In genomic region chr8:114298253-114298652, GRCm38 (mm10) we compare ENCODE assay signal across 21 mouse cellular contexts.
A peak's percentile ranks its signal among the peaks of the same experiment; 100 is the strongest.
DNase-seq lines count a peak whose midpoint lies in the region; ATAC-seq and TF ChIP-seq lines count a peak whose summit lies in the region.
"Had no signal": no experiment of that assay in that cellular context is flagged by ENCODE, and none has a peak within 500 bp of the region (broad histone marks: within the 10 kb centered on the region; RNA-seq: fewer than 3 reads in every experiment).

No protein-coding gene starts in this region.

- DNase-seq in embryonic facial prominence, embryonic 14.5 days (ENCODE audit: low spot score): peak; percentile 20
- DNase-seq in embryonic facial prominence, embryonic 10.5 days (ENCODE audit: low spot score): no peak
- no peak for DNase-seq in hindbrain, postnatal 0 days (ENCODE audit: low spot score)
- peak; percentile 36 for DNase-seq in embryo, embryonic 11 days
- peak; percentile 43 for DNase-seq in retina, postnatal 1 day
- no peak for DNase-seq in gastrocnemius, postnatal 4 days (ENCODE audit: low spot score in 2 of 2)
- DNase-seq: adrenal gland, adult 8-10 months; adrenal gland, postnatal 36 days; B cell, adult 2 months; cerebellum, adult 2 months; cerebellum, postnatal 10 days; forebrain, postnatal 0 days; gastrocnemius, postnatal 14 days; heart, adult 18-20 months; heart, postnatal 10 days had no signal

- no peaks in the 10 kb centered on the region for H3K9me3 ChIP-seq in embryonic facial prominence, embryonic 14.5 days (ENCODE audit: control insufficient read depth, low read length)
- no peaks in the 10 kb centered on the region for H3K9me3 ChIP-seq in embryonic facial prominence, embryonic 10.5 days
- H3K9me3 ChIP-seq in hindbrain, postnatal 0 days (ENCODE audit: low read length): no peaks in the 10 kb centered on the region
- no peaks in the 10 kb centered on the region for H3K9me3 ChIP-seq in hindbrain, embryonic 16.5 days (ENCODE audit: control insufficient read depth, low read length)
- H3K9me3 ChIP-seq: forebrain, embryonic 13.5 days; heart, embryonic 10.5 days had no signal

- H3K4me1 ChIP-seq in embryonic facial prominence, embryonic 14.5 days (ENCODE audit: control insufficient read depth, insufficient read depth, low read length): 0 out of 2 replicates have a peak, but pooled peaks cover 4% of the 10 kb centered on the region
- peaks cover 34% of the 10 kb centered on the region for H3K4me1 ChIP-seq in embryonic facial prominence, embryonic 10.5 days
- peaks cover 4% of the 10 kb centered on the region for H3K4me1 ChIP-seq in hindbrain, postnatal 0 days (ENCODE audit: insufficient read depth, low read length)
- H3K4me1 ChIP-seq in hindbrain, embryonic 16.5 days (ENCODE audit: control insufficient read depth, insufficient read depth, low read depth, low read length): peaks cover 14% of the 10 kb centered on the region
- H3K4me1 ChIP-seq: heart, embryonic 10.5 days had no signal

- H3K27me3 ChIP-seq in embryonic facial prominence, embryonic 14.5 days (replicated peaks; ENCODE audit: control insufficient read depth, insufficient read depth, low read length): no peaks in the 10 kb centered on the region
- H3K27me3 ChIP-seq in embryonic facial prominence, embryonic 10.5 days (replicated peaks; ENCODE audit: low read depth, poor library complexity, severe bottlenecking): no peaks in the 10 kb centered on the region
- H3K27me3 ChIP-seq in hindbrain, postnatal 0 days (ENCODE audit: insufficient read depth, low read length): no peaks in the 10 kb centered on the region
- no peaks in the 10 kb centered on the region for H3K27me3 ChIP-seq in hindbrain, embryonic 16.5 days (replicated peaks; ENCODE audit: control insufficient read depth, insufficient read depth, low read length)
- H3K27me3 ChIP-seq: forebrain, embryonic 13.5 days had no signal

- ATAC-seq in embryonic facial prominence, embryonic 14.5 days (ENCODE audit: low read depth): 0 out of 2 replicates have a peak, but pooled peaks have one; percentile 7
- ATAC-seq in hindbrain, postnatal 0 days: peak; percentile 11; the same call in 1 of the 2 replicates
- no peak for ATAC-seq in hindbrain, embryonic 16.5 days
- ATAC-seq: CD4-positive, CD25-positive, alpha-beta regulatory T cell, adult 4 months; forebrain, embryonic 13.5 days; forebrain, postnatal 0 days; intestine, embryonic 16.5 days had no signal

- no peak overlapping the region for H3K4me3 ChIP-seq in embryonic facial prominence, embryonic 14.5 days (ENCODE audit: low read depth, low read length)
- H3K4me3 ChIP-seq in embryonic facial prominence, embryonic 10.5 days: no peak overlapping the region
- no peak overlapping the region for H3K4me3 ChIP-seq in hindbrain, postnatal 0 days (ENCODE audit: low read length)
- no peak overlapping the region for H3K4me3 ChIP-seq in hindbrain, embryonic 16.5 days (ENCODE audit: low read length)
- H3K4me3 ChIP-seq: forebrain, embryonic 13.5 days; heart, embryonic 10.5 days had no signal

- no peak for TF ChIP-seq CTCF in hindbrain, postnatal 0 days (IDR thresholded peaks at IDR 0.05; ENCODE audit: low read depth)

- H3K9ac ChIP-seq in embryonic facial prominence, embryonic 14.5 days (ENCODE audit: low read depth, low read length): no peak overlapping the region
- H3K9ac ChIP-seq in hindbrain, postnatal 0 days (replicated peaks; ENCODE audit: low read length): no peak overlapping the region
- no peak overlapping the region for H3K9ac ChIP-seq in hindbrain, embryonic 16.5 days (ENCODE audit: low read depth, low read length)
- H3K9ac ChIP-seq: forebrain, embryonic 13.5 days; forebrain, postnatal 0 days had no signal

- no peak overlapping the region for H3K4me2 ChIP-seq in embryonic facial prominence, embryonic 14.5 days (ENCODE audit: low read depth, low read length)
- H3K4me2 ChIP-seq in hindbrain, postnatal 0 days (ENCODE audit: low read depth, low read length): no peak overlapping the region
- H3K4me2 ChIP-seq in hindbrain, embryonic 16.5 days (ENCODE audit: low read length): no peak overlapping the region
- H3K4me2 ChIP-seq: forebrain, embryonic 13.5 days had no signal

- H3K36me3 ChIP-seq in embryonic facial prominence, embryonic 14.5 days (ENCODE audit: control insufficient read depth, insufficient read depth, low read length): no peaks in the 10 kb centered on the region
- no peaks in the 10 kb centered on the region for H3K36me3 ChIP-seq in embryonic facial prominence, embryonic 10.5 days (replicated peaks)
- no peaks in the 10 kb centered on the region for H3K36me3 ChIP-seq in hindbrain, postnatal 0 days (ENCODE audit: insufficient read depth, low read length)
- no peaks in the 10 kb centered on the region for H3K36me3 ChIP-seq in hindbrain, embryonic 16.5 days (ENCODE audit: control insufficient read depth, insufficient read depth, low read length)
- H3K36me3 ChIP-seq: G1E; heart, embryonic 10.5 days had no signal

- 30% methylated on average over 2 of the region's 2 CpGs for WGBS in embryonic facial prominence, embryonic 14.5 days
- WGBS in embryonic facial prominence, embryonic 10.5 days: 24% methylated on average over 2 of the region's 2 CpGs
- 26% methylated on average over 2 of the region's 2 CpGs for WGBS in hindbrain, postnatal 0 days
- 28% methylated on average over 2 of the region's 2 CpGs for WGBS in hindbrain, embryonic 16.5 days

- no peak overlapping the region for H3K27ac ChIP-seq in embryonic facial prominence, embryonic 14.5 days (replicated peaks; ENCODE audit: low read depth, low read length)
- H3K27ac ChIP-seq in embryonic facial prominence, embryonic 10.5 days (replicated peaks): no peak overlapping the region
- no peak overlapping the region for H3K27ac ChIP-seq in hindbrain, postnatal 0 days
- H3K27ac ChIP-seq in hindbrain, embryonic 16.5 days (ENCODE audit: low read depth, low read length): no peak overlapping the region
- H3K27ac ChIP-seq: forebrain, embryonic 13.5 days; heart, embryonic 10.5 days had no signal

Comparison
In these comparisons a context has a peak if more than half of its experiments do, and no peak if none do; other contexts are left out.
1. DNase-seq: peak in embryonic facial prominence, embryonic 14.5 days (single experiment), embryo, embryonic 11 days (single experiment) and retina, postnatal 1 day (single experiment); none in embryonic facial prominence, embryonic 10.5 days (single experiment), hindbrain, postnatal 0 days (single experiment) and gastrocnemius, postnatal 4 days (0 of 2).